Mouse (Mus musculus) megakaryocyte, embryonic 14.5 days (primary cell): ENCODE measurements around the gene Atf7ip. TPM values are rescaled to one million over a fixed set of nuclear protein-coding genes. Genes with fewer than 3 reads are reported as not detected.
A peak's percentile ranks its signal among the peaks of the same experiment; 100 is the strongest.
"Not testable (repeated sequence)": the region's sequence is repeated elsewhere in the genome, so short reads cannot be mapped to it uniquely, and the experiment has no call there.

Source experiments
- H3K27me3 ChIP-seq: replicated peaks from 2 replicates; pipeline ENCODE3; 2012; ENCODE audit warnings: inconsistent platforms
- H3K36me3 ChIP-seq: replicated peaks from 2 replicates; pipeline ENCODE3; 2012; ENCODE audit warnings: low read length, inconsistent platforms, mixed read lengths
- H3K4me1 ChIP-seq: 2 replicates; pipeline ENCODE4 v1.6.1; 2012; ENCODE audit warnings: inconsistent platforms
- H3K4me3 ChIP-seq: replicated peaks from 2 replicates; pipeline ENCODE3; 2012; ENCODE audit warnings: moderate library complexity, mild to moderate bottlenecking, inconsistent platforms
- H3K9me3 ChIP-seq: 2 replicates; pipeline ENCODE4 v1.6.1; 2012; ENCODE audit warnings: inconsistent platforms
- FLI1 ChIP-seq: IDR thresholded peaks from 2 replicates; pipeline ENCODE4 v1.6.1; 2012; ENCODE audit warnings: low read length, inconsistent platforms, mixed read lengths
- GATA1 ChIP-seq: IDR thresholded peaks from 3 replicates; pipeline ENCODE4 v1.6.1; 2012; ENCODE audit warnings: mixed read lengths, low read length, inconsistent platforms, borderline replicate concordance
- polyA plus RNA-seq: library from polyadenylated mRNA; stranded (reverse); fragments of >175 nt; gene quantifications from 2 replicates; pipeline ENCODE4 v1.2.3, GENCODE M21; 2012; ENCODE audit warnings: low replicate concordance; ENCODE audit not compliant: insufficient read depth

Gene Atf7ip
- polyA plus RNA-seq, result 4.6 and 12.1 TPM in 2 replicates

DNA sequence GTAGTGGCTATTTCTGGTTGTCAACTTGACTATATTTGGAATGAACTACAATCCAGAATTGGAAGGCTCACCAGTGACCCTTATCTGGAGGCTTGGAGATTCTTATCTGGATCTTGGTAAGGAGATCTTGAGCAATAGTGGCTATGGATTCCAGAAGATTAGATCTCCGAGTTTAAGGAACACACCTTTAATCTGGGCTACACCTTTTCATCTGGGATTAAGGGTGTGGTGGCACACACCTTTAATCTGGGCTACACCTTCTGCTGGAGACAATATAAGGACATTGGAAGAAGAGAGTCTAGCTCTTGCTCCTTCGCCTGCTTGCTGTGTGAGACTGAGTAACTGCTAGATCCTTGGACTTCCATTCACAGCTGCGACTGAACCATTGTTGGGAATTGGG, at the start of gene Atf7ip:
Gene Atf7ip, plus strand, starts transcription at position 301 of the 400 bp plus-strand sequence.
- H3K27me3 ChIP-seq, H3K4me1 ChIP-seq, H3K4me3 ChIP-seq, H3K36me3 ChIP-seq: not testable (repeated sequence)
- H3K9me3 ChIP-seq, result peaks cover 31% of the 10 kb centered on the region

DNA sequence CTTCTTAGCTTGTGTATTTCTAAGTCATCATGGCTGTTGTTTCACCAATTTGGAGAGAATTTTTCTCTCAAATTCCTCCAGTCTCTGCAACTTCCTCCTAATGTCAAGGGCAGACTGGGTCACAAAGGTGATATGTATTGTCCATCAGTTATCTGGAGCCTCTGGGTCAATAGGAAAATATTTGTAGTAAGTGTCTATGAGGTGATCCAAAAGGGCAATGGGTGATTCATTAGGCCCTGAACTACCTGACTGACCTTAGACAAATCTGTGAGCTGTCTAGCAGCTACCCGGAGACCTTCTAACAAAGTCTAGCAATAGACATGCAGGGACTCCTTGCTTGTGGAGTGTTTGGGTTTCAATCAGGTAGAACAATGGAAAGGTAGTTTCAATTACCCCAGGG, 49.7 kb upstream of the Atf7ip start:
- TF ChIP-seq GATA1 (no peak), FLI1 (no peak)
- no peaks in the 10 kb centered on the region for H3K27me3 ChIP-seq
- no peaks in the 10 kb centered on the region for H3K36me3 ChIP-seq

DNA sequence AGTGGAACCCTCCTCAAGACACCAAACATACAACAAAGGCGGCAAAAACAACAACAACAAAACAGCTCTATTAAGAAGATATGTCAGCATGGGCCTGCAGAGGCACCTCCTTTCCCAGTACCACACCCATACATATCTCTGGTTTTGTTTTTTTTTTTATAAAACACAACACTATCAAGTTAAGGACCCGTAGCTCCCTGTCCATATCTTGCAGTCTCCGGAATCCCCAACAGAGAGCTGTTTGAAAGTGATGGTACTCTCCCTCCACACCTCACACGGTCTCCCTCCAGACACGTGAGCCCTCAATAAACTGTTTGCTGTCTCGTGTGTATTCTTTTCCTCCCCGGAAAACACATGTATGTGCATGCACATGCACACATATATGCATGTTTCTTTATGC, 46.8 kb upstream of the Atf7ip start:
- TF ChIP-seq FLI1, result no peak
- TF ChIP-seq GATA1, result no peak
- H3K9me3 ChIP-seq, result no peaks in the 10 kb centered on the region

More for the DNA sequence above, 49.7 kb upstream of the Atf7ip start:
- Histone ChIP-seq H3K4me1 (peaks cover 39% of the 10 kb centered on the region), H3K4me3 (no peak overlapping the region), H3K9me3 (no peaks in the 10 kb centered on the region)

DNA sequence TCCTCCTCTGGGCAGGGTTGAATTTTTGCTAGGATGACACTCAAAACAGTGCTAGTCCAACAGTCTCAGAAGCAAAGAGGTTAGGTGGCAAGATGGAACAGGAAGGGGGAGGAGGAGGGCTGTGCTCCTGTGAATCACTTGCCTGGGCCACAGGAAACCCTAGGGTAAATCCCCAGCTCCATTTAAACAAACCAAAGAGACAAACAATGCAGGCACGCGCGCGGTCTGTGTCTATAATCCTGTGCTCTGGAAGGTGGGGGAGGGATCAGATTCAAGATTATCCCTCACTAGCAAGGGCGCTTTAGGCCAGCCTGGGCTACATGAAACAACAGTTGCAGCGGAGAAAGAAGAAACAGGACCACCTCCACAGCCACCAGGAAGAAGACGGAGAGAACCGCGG, 42.5 kb upstream of the Atf7ip start:
- no peaks in the 10 kb centered on the region for H3K27me3 ChIP-seq
- peaks cover 72% of the 10 kb centered on the region for H3K4me1 ChIP-seq
- H3K36me3 ChIP-seq, result no peaks in the 10 kb centered on the region
- peak overlapping the region; percentile 86 for H3K4me3 ChIP-seq
- H3K9me3 ChIP-seq, result no peaks in the 10 kb centered on the region
- TF ChIP-seq FLI1, result no peak
- no peak for TF ChIP-seq GATA1

More for the DNA sequence above, 46.8 kb upstream of the Atf7ip start:
- Histone ChIP-seq H3K27me3 (no peaks in the 10 kb centered on the region), H3K4me1 (peaks cover 35% of the 10 kb centered on the region), H3K36me3 (no peaks in the 10 kb centered on the region), H3K4me3 (no peak overlapping the region)

DNA sequence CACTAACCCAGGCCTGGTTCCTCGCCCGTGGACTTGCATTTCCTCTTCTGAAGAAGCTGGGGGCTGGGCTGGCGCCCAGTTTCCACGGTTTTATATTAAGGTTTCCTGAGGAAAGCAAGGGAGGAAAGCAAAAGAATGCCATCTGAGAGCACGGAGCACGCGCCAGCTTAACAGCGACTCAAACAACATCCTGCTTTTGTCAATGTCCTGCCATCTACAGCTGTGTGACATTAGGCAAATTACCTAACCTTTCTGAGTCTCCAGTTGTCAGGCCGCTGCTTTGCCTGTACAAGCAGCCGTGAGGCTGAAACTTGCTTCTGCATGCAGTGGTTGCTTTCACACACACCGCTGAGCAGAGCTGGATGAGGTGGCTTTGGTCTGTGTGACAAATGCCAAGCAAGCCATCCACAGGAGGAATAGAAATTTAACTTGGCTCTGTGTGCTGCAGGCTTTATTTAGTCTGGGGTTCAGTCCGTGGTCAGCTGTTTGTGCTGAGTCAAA, 41.8 kb upstream of the Atf7ip start:
- H3K4me3 ChIP-seq, result peak overlapping the region; percentile 86
- peaks cover 4% of the 10 kb centered on the region for H3K36me3 ChIP-seq
- no peak for TF ChIP-seq FLI1
- TF ChIP-seq GATA1, result no peak
- no peaks in the 10 kb centered on the region for H3K27me3 ChIP-seq
- H3K9me3 ChIP-seq, result no peaks in the 10 kb centered on the region
- H3K4me1 ChIP-seq, result peaks cover 78% of the 10 kb centered on the region

DNA sequence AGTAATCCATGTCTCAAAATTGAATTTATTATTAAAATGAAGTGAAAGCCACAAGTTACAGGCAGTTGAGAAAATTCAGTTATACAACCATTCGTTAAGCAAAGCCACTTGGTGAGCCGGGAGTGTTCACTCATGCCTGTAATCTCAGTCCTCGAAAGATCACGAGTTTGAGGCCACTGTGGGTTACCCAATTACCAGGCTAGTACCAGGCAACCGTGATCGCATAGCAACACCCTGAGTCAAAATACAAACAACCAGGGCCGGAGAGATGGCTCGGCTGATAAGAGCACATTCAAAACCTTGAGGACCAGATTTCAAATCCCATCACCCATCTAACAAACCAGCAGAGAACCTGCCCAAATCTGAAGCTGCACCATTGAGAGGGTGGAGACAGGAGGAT, 40.9 kb upstream of the Atf7ip start:
- Histone ChIP-seq H3K27me3 (no peaks in the 10 kb centered on the region), H3K4me1 (peaks cover 81% of the 10 kb centered on the region), H3K9me3 (no peaks in the 10 kb centered on the region), H3K36me3 (peaks cover 5% of the 10 kb centered on the region), H3K4me3 (no peak overlapping the region)
- TF ChIP-seq GATA1 (no peak), FLI1 (no peak)

DNA sequence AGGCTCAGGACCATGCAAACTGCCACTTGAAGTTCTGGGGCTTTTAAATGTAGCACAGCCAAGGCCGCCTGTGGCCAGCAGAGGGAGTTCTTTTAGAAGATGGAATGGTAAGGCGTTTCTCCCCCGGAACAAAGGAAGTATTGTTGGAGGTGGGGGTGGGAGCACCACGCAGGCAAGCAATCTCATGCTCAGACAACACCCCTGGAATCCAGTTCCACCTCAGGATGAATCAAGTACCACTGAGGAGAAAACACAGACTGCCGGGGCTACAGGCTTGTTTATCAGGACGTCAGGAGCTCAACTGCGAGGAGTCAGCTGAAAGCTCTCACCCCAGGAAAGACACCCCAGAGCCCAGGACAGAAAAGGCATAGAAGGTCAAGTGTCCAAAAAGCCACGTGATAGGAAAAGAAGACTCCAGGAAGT, 40.0 kb upstream of the Atf7ip start:
- Histone ChIP-seq H3K4me1 (peaks cover 82% of the 10 kb centered on the region), H3K4me3 (peak overlapping the region; percentile 70), H3K36me3 (peaks cover 10% of the 10 kb centered on the region), H3K27me3 (no peaks in the 10 kb centered on the region), H3K9me3 (no peaks in the 10 kb centered on the region)
- TF ChIP-seq GATA1, result no peak
- no peak for TF ChIP-seq FLI1

DNA sequence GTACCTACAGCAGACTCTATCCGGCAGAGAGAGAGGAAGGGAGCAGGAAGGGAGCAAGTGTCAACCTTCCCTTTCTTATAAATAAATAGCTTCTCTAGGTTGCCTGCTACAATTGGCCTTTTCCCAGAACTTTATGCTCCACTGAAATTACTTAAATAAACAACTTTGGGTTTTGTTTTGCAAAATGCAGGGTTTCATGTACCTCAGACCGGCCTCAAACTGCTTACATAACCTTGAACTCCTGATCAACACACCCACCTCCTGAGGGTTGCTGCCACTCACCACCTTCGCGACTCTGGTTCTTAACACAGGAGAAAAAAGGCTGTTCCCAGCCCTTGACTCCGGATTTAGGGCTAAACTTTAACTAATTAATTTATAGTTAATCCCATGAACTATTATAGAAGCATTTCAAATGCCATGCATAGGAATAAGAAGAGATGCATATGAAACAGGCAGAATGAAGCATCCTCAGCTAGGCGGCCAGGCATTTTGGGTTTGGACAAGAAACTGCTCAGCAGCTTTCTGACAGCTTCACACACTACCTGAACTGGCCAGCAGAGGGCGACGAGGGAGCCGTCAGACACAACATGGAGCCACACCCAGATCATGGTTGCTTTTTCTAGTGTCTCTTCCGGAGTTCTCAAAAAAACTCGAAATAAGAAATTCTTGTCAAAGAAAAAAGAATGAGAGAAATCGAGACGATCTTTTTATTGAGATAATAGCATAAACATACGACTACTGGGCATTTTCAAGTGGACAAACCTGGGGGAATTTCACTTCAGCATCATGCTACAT, 38.8 kb upstream of the Atf7ip start:
- Histone ChIP-seq H3K36me3 (peaks cover 10% of the 10 kb centered on the region), H3K9me3 (no peaks in the 10 kb centered on the region), H3K27me3 (no peaks in the 10 kb centered on the region), H3K4me3 (peak overlapping the region; percentile 56), H3K4me1 (peaks cover 78% of the 10 kb centered on the region)
- no peak for TF ChIP-seq GATA1

DNA sequence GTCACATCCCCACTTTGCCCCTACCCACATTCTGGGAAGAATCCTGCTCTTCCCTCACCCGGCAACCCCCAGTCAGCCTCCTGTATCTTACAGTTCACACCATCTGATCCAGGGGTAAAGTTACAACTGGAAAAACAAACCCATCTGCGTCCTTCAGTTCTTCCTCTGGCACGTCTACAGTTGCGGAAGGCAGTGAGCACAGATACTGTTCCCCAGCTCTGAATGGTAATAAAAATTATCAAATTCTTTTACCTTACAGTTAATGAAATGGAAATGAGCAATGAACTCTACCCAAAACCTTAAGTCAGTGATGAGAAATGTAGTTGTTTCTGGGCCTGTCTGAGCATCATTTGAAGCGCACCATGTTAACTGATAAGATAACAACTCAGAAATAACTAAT, 38.1 kb upstream of the Atf7ip start:
- no peak for TF ChIP-seq FLI1
- TF ChIP-seq GATA1, result no peak
- Histone ChIP-seq H3K27me3 (no peaks in the 10 kb centered on the region), H3K4me1 (peaks cover 83% of the 10 kb centered on the region), H3K9me3 (no peaks in the 10 kb centered on the region), H3K36me3 (peaks cover 10% of the 10 kb centered on the region), H3K4me3 (peak overlapping the region; percentile 56)

DNA sequence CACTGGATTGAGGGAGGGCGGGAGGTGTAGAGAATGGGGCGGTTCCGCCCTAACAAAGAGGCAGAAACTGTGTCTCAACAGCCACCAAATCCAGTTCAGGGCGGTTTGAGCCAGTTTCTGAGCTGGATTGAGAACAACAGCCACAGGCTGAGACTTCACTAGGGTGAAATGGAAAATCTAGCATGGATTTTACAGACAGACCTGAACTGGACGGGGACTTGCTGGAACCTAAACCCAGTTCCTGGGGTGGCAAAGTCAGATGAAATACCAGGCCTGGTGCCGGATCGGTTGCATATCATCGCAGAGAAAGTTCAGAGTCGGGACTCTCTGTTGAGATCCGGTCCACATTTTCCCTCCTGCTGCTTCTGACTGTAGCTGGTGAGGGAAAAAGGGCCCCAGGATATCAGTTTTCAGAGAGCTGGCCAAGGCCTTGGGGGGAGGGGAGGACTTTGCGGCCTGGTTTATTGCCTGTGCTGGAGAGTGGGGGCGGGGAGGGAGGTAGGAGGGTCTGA, 37.5 kb upstream of the Atf7ip start:
- Histone ChIP-seq H3K9me3 (no peaks in the 10 kb centered on the region), H3K36me3 (peaks cover 10% of the 10 kb centered on the region), H3K4me3 (peak overlapping the region; percentile 84), H3K27me3 (no peaks in the 10 kb centered on the region), H3K4me1 (peaks cover 80% of the 10 kb centered on the region)
- TF ChIP-seq GATA1 (no peak), FLI1 (no peak)
